Mouse (Mus musculus) heart, adult 11 months (tissue): ENCODE data around the gene Gpank1.

ENCODE experiments used
- DNase-seq: peaks from one replicate; pipeline ENCODE4 v3.0.0; 2022

Gene Gpank1

GRCm38 (mm10) chr17:35132174-35132560 lies 10.9 kb downstream of the Gpank1 start:
- no peak for DNase-seq

- DNase-seq = no peak
Observed at GRCm38 (mm10) chr17:35133517-35133916, 12.3 kb downstream of the Gpank1 start.

- peak; percentile 100 for DNase-seq
Observed at GRCm38 (mm10) chr17:35134801-35135590, 13.7 kb downstream of the Gpank1 start, which contains the start of gene Bag6. Gene Bag6, plus strand, starts transcription at chr17:35135178.

- no peak for DNase-seq
Observed at GRCm38 (mm10) chr17:35135591-35136320, 14.5 kb downstream of the Gpank1 start.

GRCm38 (mm10) chr17:35139269-35139668 lies 18.0 kb downstream of the Gpank1 start:
- no peak for DNase-seq

- peak; percentile 95 for DNase-seq
Observed at GRCm38 (mm10) chr17:35140490-35140996, 19.3 kb downstream of the Gpank1 start.

GRCm38 (mm10) chr17:35141971-35142370 lies 20.7 kb downstream of the Gpank1 start:
- DNase-seq = no peak

- DNase-seq = no peak
Observed at GRCm38 (mm10) chr17:35146139-35146538, 24.9 kb downstream of the Gpank1 start.

GRCm38 (mm10) chr17:35147348-35147747 lies 26.1 kb downstream of the Gpank1 start:
- no peak for DNase-seq

- no peak for DNase-seq
Observed at GRCm38 (mm10) chr17:35147922-35148639, 26.8 kb downstream of the Gpank1 start.

- no peak for DNase-seq
Observed at GRCm38 (mm10) chr17:35152121-35152520, 30.9 kb downstream of the Gpank1 start.

- peak; percentile 90 for DNase-seq
Observed at GRCm38 (mm10) chr17:35153077-35153476, 31.8 kb downstream of the Gpank1 start.

- no peak for DNase-seq
Observed at GRCm38 (mm10) chr17:35153931-35154330, 32.7 kb downstream of the Gpank1 start.

GRCm38 (mm10) chr17:35154616-35155015 lies 33.4 kb downstream of the Gpank1 start:
- DNase-seq = peak; percentile 92

- peak; percentile 93 for DNase-seq
Observed at GRCm38 (mm10) chr17:35155451-35155850, 34.2 kb downstream of the Gpank1 start.

- DNase-seq = peak; percentile 93
Observed at GRCm38 (mm10) chr17:35156461-35157200, 35.4 kb downstream of the Gpank1 start.

GRCm38 (mm10) chr17:35157254-35157653 lies 36.0 kb downstream of the Gpank1 start:
- DNase-seq = peak; percentile 91

GRCm38 (mm10) chr17:35157661-35158175 lies 36.5 kb downstream of the Gpank1 start:
- DNase-seq = peak; percentile 93

GRCm38 (mm10) chr17:35158850-35159593 lies 37.8 kb downstream of the Gpank1 start:
- DNase-seq = peak; percentile 90

- DNase-seq = peak; percentile 91
Observed at GRCm38 (mm10) chr17:35159638-35160037, 38.4 kb downstream of the Gpank1 start.

GRCm38 (mm10) chr17:35161421-35161820 lies 40.2 kb downstream of the Gpank1 start:
- DNase-seq = peak; percentile 92
